Mouse (Mus musculus) c-Kit-positive CD71-positive TER-119-negative erythroid progenitor cells, embryonic 14.5 days (primary cell): ENCODE data around the gene Elp6.

Experiments
- DNase-seq: peaks from one replicate; pipeline ENCODE4 v3.0.0-alpha.2; 2013; ENCODE audit warnings: low read depth

The Elp6 gene

GRCm38 (mm10) chr9:110304969-110305651 is at the start of gene Elp6:
TSS of gene Elp6 (plus strand) at chr9:110305173.
- DNase-seq: peak; percentile 78

- no peak for DNase-seq
Observed at GRCm38 (mm10) chr9:110255407-110256019, 49.5 kb upstream of the Elp6 start.

GRCm38 (mm10) chr9:110258646-110259045 is 46.3 kb upstream of the Elp6 start:
- DNase-seq: no peak

GRCm38 (mm10) chr9:110259118-110259517 is 45.9 kb upstream of the Elp6 start:
- DNase-seq: no peak

GRCm38 (mm10) chr9:110263181-110263580 is 41.8 kb upstream of the Elp6 start:
- DNase-seq: no peak

GRCm38 (mm10) chr9:110264991-110265390 is 40.0 kb upstream of the Elp6 start:
- no peak for DNase-seq

GRCm38 (mm10) chr9:110268416-110268815 is 36.6 kb upstream of the Elp6 start:
- DNase-seq: no peak

- DNase-seq: no peak
Observed at GRCm38 (mm10) chr9:110272330-110272729, 32.6 kb upstream of the Elp6 start.

- DNase-seq: no peak
Observed at GRCm38 (mm10) chr9:110273507-110273906, 31.5 kb upstream of the Elp6 start.

- DNase-seq: no peak
Observed at GRCm38 (mm10) chr9:110275882-110276281, 29.1 kb upstream of the Elp6 start.

GRCm38 (mm10) chr9:110277431-110277881 is 27.5 kb upstream of the Elp6 start:
- no peak for DNase-seq

GRCm38 (mm10) chr9:110284075-110284697 is 20.8 kb upstream of the Elp6 start:
- DNase-seq: no peak

GRCm38 (mm10) chr9:110287321-110287924 is 17.6 kb upstream of the Elp6 start:
- no peak for DNase-seq

- no peak for DNase-seq
Observed at GRCm38 (mm10) chr9:110293254-110293718, 11.7 kb upstream of the Elp6 start.

- no peak for DNase-seq
Observed at GRCm38 (mm10) chr9:110293873-110294415, 11.0 kb upstream of the Elp6 start.

GRCm38 (mm10) chr9:110294786-110295185 is 10.2 kb upstream of the Elp6 start:
- no peak for DNase-seq

- peak; percentile 76 for DNase-seq
Observed at GRCm38 (mm10) chr9:110296867-110297627, 7.9 kb upstream of the Elp6 start.

- DNase-seq: peak; percentile 37
Observed at GRCm38 (mm10) chr9:110304516-110304915, 457 bp upstream of the Elp6 start.

GRCm38 (mm10) chr9:110306371-110306770 is 1.4 kb downstream of the Elp6 start:
- DNase-seq: no peak

GRCm38 (mm10) chr9:110314706-110315105 is 9.7 kb downstream of the Elp6 start:
- no peak for DNase-seq

- no peak for DNase-seq
Observed at GRCm38 (mm10) chr9:110315410-110315809, 10.4 kb downstream of the Elp6 start.

GRCm38 (mm10) chr9:110315904-110316303 is 10.9 kb downstream of the Elp6 start:
- DNase-seq: no peak
